Mouse (Mus musculus): ENCODE results near the gene Cst9. TPM values are rescaled to one million over a fixed set of nuclear protein-coding genes. Genes with fewer than 3 reads are reported as not detected.

The Cst9 gene
- not detected in 2 replicates for polyA plus RNA-seq (2012; rRNA removed)

GRCm38 (mm10) chr2:148834912-148835311 lies at the start of gene Cst9:
Gene Cst9, plus strand, starts transcription at chr2:148835147.
- no peak for DNase-seq (ENCODE audit: low spot score)

DNA sequence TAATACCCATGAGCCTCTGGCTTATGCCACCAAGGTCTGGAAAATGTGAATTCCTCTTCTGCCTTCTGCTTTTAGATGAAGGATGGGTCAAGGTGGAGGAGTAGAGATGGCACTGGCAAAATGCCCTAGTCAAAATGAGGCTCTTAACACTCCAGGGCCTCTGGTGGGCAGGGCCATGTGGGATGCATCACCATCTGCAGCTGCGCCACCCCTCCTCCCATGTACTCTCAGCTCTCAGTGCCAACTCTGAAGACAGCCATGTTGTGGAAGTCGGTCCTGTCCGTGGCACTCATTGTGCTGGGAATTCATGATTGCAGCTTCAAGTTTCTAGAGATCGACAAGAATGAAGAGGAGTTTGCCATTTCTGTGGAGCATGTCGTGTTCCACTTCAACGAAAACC lies 45.8 kb upstream of the Cst9 start, which contains the start of gene Cst12:
Cst12 (plus strand) TSS at position 220 of the 400 bp plus-strand sequence.
- DNase-seq (ENCODE audit: low spot score) = no peak

GRCm38 (mm10) chr2:148798485-148798884 lies 36.5 kb upstream of the Cst9 start, which contains the start of gene Cst8:
Gene Cst8, plus strand, starts transcription at chr2:148798785.
- no peak for DNase-seq (ENCODE audit: low spot score)

DNA sequence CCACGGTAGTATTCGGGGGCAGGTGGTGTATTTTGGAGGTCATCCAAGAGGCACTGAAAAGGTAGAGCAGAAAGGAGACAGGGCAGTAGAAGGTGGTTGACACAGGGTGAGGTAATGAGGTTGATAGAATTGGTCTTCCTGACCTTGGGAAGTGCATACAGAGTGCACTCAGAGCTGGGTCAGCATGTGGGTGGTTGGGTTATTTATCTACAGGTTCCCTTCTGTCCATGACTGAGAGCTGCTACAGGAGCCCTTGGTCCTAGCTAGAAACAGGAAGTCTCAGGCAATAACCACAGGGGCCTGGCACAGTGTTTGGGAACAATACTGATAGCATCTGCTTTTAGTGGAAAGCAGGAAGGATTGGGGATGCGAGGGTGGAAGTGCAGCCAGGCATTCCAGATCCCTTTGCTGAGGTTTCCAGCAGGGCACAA lies 33.4 kb upstream of the Cst9 start:
- DNase-seq (ENCODE audit: low spot score) = no peak

- no peak for DNase-seq (ENCODE audit: low spot score)
Observed at GRCm38 (mm10) chr2:148806696-148807095, 28.3 kb upstream of the Cst9 start.

GRCm38 (mm10) chr2:148819909-148820308 lies 15.0 kb upstream of the Cst9 start, which contains the start of gene Cst13:
Gene Cst13, plus strand, starts transcription at chr2:148820081.
- no peak for DNase-seq (ENCODE audit: low spot score)

DNA sequence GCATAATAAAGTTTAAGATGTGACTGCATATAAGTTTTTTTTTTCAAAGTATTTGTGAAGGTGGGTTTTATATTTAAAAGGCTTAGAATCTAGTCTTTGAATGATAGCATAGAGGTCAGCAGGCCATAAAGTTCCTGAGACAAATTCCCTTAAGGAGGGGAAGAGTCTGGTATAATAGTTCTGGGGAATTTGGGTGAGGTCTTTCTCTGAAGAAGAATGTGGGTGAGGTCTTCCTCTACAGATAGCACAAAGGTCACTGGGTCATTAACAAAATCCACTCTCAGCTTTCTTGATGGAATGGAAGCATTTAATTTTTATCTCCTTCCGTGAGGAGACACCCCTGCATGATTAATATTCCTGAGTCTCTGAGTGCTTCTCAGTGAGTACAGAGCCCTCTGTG lies 9.0 kb upstream of the Cst9 start:
- DNase-seq (ENCODE audit: low spot score) = no peak

DNA sequence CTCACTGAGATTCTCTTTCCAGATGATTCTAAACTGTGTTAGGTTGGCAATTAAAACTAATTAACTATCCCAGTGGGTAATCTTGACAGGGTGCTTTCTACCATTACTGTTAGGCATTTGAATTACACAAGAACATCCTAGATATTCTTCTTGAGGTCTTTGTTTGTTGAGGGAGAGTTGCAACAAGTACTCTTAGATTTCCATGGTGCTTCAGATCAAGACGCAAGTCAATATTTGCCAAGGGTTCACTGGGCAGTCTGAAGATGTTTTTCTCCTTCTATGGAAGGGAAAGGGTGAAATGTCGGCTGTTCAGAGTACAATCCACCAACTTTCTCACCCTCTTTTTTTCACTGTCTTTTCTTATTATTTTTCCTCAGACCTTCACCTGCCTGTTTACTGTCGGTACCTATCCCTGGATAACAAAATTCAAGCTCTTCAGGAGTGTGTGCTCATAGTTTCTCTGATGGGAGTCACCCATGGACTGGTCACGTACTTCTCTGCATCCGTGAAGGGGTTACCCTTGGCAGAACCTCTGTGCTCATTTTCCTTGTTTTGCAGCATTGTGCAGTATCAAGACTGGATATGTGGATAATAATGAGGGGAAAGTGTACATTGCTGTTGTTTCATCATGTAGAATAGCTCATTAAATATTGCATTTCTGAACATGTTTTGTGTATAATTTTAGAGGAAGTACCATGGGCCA lies 3.3 kb downstream of the Cst9 start:
- no peak for DNase-seq (ENCODE audit: low spot score)

- DNase-seq (ENCODE audit: low spot score) = no peak
Observed at GRCm38 (mm10) chr2:148839224-148839623, 4.3 kb downstream of the Cst9 start.

DNA sequence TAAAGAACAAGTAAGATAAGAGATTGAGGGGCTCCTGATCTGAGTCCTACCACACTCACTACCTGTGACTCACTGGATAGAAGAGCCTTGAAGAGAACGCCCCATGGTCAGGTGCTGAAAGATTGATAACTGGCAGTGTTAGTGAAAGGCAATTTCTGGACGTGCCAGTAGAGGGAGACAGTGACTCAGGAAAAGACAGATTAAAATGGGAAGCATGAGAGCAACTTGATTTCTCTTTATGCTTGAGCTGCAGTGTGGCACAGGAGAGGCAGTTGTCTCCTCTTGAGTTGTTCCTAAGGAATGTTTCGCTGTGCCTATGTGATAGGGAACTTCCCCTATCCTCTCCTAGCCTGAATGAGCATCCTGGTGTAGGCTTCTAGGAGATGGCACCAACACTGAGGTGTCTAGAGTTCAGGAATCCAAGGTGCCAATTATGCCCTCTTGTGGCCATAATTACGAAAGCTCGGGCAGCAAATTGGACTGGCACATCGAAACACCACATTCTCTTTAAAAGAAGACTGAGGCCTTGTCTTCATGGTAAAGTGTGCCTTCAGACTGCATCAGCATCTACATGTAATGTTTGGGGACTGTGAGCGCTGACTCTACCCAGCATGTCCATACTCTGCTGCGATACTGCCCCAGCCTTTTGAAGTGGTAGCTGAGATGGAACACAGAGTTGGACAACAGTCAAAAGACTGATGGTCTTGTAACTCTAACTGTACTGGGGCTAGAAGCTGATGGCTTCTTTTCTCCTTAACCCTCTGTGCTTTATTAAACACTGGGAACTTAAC lies 16.4 kb downstream of the Cst9 start:
- peak; percentile 45 for DNase-seq (ENCODE audit: low spot score)

GRCm38 (mm10) chr2:148856630-148857400 lies 21.9 kb downstream of the Cst9 start:
- no peak for DNase-seq (ENCODE audit: low spot score)

- DNase-seq (ENCODE audit: low spot score) = no peak
Observed at GRCm38 (mm10) chr2:148857506-148857905, 22.6 kb downstream of the Cst9 start.

DNA sequence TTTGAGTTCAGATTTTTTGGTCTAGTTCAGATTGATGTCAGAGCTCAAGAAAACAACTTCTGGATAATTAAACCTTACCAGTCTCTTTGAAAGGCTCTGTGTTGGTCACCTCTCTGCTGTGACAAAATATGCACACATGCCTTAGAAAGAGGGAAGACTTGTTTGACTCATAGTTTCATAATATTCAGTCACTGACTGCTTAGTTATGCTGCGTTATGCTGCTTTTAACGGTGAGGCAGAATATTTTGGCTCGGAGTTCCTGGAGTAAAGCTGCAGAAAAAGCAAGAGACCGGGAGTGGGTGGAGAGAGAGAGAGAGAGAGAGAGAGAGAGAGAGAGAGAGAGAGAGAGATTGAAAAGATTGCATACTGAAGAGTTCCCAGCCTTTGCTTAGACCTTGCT lies 26.0 kb downstream of the Cst9 start:
- no peak for DNase-seq (ENCODE audit: low spot score)

DNA sequence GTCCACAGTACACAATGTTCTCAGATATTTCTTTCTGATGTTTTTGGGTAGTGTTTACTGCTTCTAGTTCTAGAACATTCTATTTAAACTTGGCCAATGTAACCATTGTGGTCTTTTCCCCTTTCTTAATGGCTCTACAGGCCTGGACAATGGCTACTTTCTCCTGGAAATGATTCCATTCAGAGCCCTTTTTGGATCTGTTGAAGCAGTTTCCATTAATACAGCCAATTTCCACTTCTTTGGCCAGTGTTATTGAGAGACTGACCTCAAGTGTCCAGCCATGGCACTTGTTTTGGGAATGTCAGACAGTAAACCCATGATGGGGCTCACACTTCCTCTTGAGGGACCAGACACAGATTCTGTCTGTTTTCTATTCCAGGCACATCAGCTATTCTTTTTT lies 26.7 kb downstream of the Cst9 start:
- no peak for DNase-seq (ENCODE audit: low spot score)

- DNase-seq (ENCODE audit: low spot score) = no peak
Observed at GRCm38 (mm10) chr2:148864966-148865365, 30.0 kb downstream of the Cst9 start, which contains the start of gene 9230104L09Rik. Gene 9230104L09Rik, minus strand, starts transcription at chr2:148865038.

DNA sequence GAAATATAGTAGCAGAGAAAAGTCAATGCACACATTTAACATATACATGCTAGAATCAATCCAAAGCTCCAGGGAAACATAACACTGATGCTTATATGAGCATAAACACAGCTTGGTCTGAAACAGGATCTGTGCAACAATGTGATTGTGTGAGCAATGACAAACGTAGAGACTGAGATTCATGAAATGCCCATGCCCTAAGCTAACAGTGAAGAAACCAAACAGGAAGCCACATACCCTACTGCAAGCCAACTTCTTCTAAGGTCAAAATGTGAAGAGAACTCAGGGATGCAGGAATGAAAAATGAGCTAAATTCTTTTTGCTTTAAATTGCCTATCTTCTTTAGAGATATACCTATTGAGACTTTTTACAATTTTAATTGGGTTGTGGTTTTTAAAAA lies 34.0 kb downstream of the Cst9 start:
- no peak for DNase-seq (ENCODE audit: low spot score)

DNA sequence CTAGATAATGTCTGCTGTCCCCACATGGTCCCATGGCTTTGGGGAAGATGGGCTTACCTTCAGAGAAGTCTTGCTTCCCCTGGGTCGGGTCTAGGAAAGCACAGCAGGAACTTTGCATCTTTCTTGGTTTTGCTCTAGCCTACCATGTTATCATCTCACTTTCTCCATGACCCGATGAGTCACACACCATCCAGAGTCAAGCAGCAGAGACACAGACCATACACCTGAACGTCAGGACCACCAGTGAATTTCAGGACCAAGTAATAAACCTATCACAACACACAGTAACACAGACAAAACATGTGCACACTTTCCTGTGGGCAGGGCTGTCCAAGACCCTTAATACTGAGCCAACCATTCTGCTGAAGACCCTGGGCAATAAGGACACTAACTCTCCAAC lies 35.6 kb downstream of the Cst9 start:
- DNase-seq (ENCODE audit: low spot score) = no peak

DNA sequence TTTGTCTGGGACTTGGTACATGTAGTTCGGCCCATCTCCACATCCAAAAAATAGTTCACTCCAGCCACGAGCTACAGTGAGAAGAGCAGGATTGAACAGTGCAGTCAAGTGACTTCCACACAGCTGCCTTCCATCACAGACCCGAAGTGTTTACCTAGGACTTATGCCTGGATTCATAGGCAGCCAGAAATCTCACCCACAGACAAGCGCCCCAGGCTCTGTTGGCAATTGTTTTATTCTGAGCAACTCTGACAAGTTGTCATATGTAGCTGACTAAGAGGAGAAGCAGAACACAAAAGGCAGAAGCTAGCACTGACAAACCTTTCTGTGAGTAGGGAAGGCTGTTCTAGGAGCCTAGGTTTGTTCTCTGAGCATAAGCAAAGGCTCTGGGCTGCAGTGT lies 37.9 kb downstream of the Cst9 start:
- no peak for DNase-seq (ENCODE audit: low spot score)

GRCm38 (mm10) chr2:148874224-148874616 lies 39.3 kb downstream of the Cst9 start:
- DNase-seq (ENCODE audit: low spot score) = no peak

GRCm38 (mm10) chr2:148874617-148875334 lies 39.8 kb downstream of the Cst9 start:
- no peak for DNase-seq (ENCODE audit: low spot score)

GRCm38 (mm10) chr2:148875335-148875811 lies 40.4 kb downstream of the Cst9 start, which contains the start of gene Cst3:
Gene Cst3, minus strand, starts transcription at chr2:148875692.
- DNase-seq (ENCODE audit: low spot score) = peak; percentile 87

Measured in urinary bladder, adult 2 months (tissue).